Mouse (Mus musculus): Measurements from ENCODE around the gene Ltf. TPM values are rescaled to one million over a fixed set of nuclear protein-coding genes. Genes with fewer than 3 reads are reported as not detected.

Gene Ltf
- total and polyA plus RNA-seq, 3 experiments = 0.11 TPM; not detected in 2

- peak; percentile 76 for DNase-seq (ENCODE audit: low read depth, low spot score)
- Histone ChIP-seq H3K4me3 (ENCODE audit: control insufficient read depth in 1 of 2, insufficient read depth in 1 of 2, low read depth in 2 of 2, low read length in 2 of 2) (peak overlapping the region; percentile 38 to 48; a peak in 2 of 4 replicates), H3K9ac (ENCODE audit: control insufficient read depth, low read depth, low read length, poor library complexity, severe bottlenecking) (peak overlapping the region; percentile 29), H3K4me1 (ENCODE audit: control insufficient read depth in 1 of 2, insufficient read depth in 2 of 2, low read length in 2 of 2) (no peaks in the 10 kb centered on the region), H3K36me3 (ENCODE audit: control insufficient read depth in 1 of 2, insufficient read depth in 2 of 2, low read length in 2 of 2) (no peaks in the 10 kb centered on the region), H3K27me3 (ENCODE audit: control insufficient read depth in 1 of 2, insufficient read depth in 2 of 2, low read length in 2 of 2) (no peaks in the 10 kb centered on the region), H3K79me2 (ENCODE audit: control insufficient read depth, insufficient read depth, low read length, poor library complexity) (no peaks in the 10 kb centered on the region), H3K9me3 (replicated peaks; ENCODE audit: insufficient read depth, low read length) (no peaks in the 10 kb centered on the region), H3K27ac (ENCODE audit: control insufficient read depth, low read depth, low read length) (no peak overlapping the region)
- no peak for TF ChIP-seq ZNF384 (IDR thresholded peaks at IDR 0.05; ENCODE audit: low read depth, low read length)
- peak; percentile 61 for TF ChIP-seq ELF1 (IDR thresholded peaks at IDR 0.05; ENCODE audit: low read depth, low read length)
- TF ChIP-seq SMC3 (IDR thresholded peaks at IDR 0.05; ENCODE audit: low read depth, low read length) = no peak
- no peak for TF ChIP-seq MAX (IDR thresholded peaks at IDR 0.05; ENCODE audit: low read length)
- no peak for TF ChIP-seq RCOR1 (IDR thresholded peaks at IDR 0.05; ENCODE audit: low read depth, low read length)
- no peak for TF ChIP-seq ZMIZ1 (IDR thresholded peaks at IDR 0.05; ENCODE audit: low read depth, low read length)
- TF ChIP-seq ZKSCAN1 (IDR thresholded peaks at IDR 0.05; ENCODE audit: low read depth, low read length) = no peak
- no peak for TF ChIP-seq BHLHE40 (IDR thresholded peaks at IDR 0.05; ENCODE audit: borderline replicate concordance, low read depth, low read length)
- no peak for TF ChIP-seq UBTF (IDR thresholded peaks at IDR 0.05; ENCODE audit: borderline replicate concordance, insufficient read depth, low read depth, low read length)
- TF ChIP-seq CHD2 (IDR thresholded peaks at IDR 0.05; ENCODE audit: low read length) = no peak
- TF ChIP-seq MXI1 (IDR thresholded peaks at IDR 0.05; ENCODE audit: low read depth, low read length) = no peak
- TF ChIP-seq MYB (IDR thresholded peaks at IDR 0.05; ENCODE audit: low read depth, low read length) = peak; percentile 37; the same call in 1 of the 2 replicates
- peak; percentile 91 for TF ChIP-seq HCFC1 (IDR thresholded peaks at IDR 0.05; ENCODE audit: low read depth, low read length)
- no peak for TF ChIP-seq ZC3H11A (IDR thresholded peaks at IDR 0.05; ENCODE audit: low read depth, low read length)
- TF ChIP-seq NELFE (IDR thresholded peaks at IDR 0.05; ENCODE audit: low read depth, low read length) = no peak
- TF ChIP-seq POLR2A (IDR thresholded peaks at IDR 0.05; ENCODE audit: control insufficient read depth in 1 of 2, insufficient read depth in 1 of 2, low read depth in 1 of 2, low read length in 2 of 2, poor library complexity in 1 of 2) = no peak
- TF ChIP-seq CTCF (IDR thresholded peaks at IDR 0.05 in 2 of 3, conservative IDR thresholded peaks at IDR 0.05 in 1 of 3; ENCODE audit: control insufficient read depth in 1 of 3, insufficient read depth in 1 of 3, low read depth in 2 of 3, low read length in 3 of 3, poor library complexity in 1 of 3, severe bottlenecking in 1 of 3) = peak in 1 of 3 experiments; percentile 3; a peak in 1 of 6 replicates
- TF ChIP-seq POLR2AphosphoS2 (IDR thresholded peaks at IDR 0.05; ENCODE audit: low read length) = no peak
Observed at GRCm38 (mm10) chr9:110994716-110995172, 24.3 kb upstream of the Ltf start.

- no peak overlapping the region for H3K9ac ChIP-seq (ENCODE audit: control insufficient read depth, low read depth, low read length, poor library complexity, severe bottlenecking)
- H3K4me3 ChIP-seq (ENCODE audit: control insufficient read depth in 1 of 2, insufficient read depth in 1 of 2, low read depth in 2 of 2, low read length in 2 of 2) = no peak overlapping the region
- no peaks in the 10 kb centered on the region for H3K79me2 ChIP-seq (ENCODE audit: control insufficient read depth, insufficient read depth, low read length, poor library complexity)
- H3K27me3 ChIP-seq (ENCODE audit: control insufficient read depth in 1 of 2, insufficient read depth in 2 of 2, low read length in 2 of 2) = no peaks in the 10 kb centered on the region
- TF ChIP-seq ZNF384 (IDR thresholded peaks at IDR 0.05; ENCODE audit: low read depth, low read length) (no peak), MAX (IDR thresholded peaks at IDR 0.05; ENCODE audit: low read length) (peak; percentile 65), CTCF (IDR thresholded peaks at IDR 0.05 in 2 of 3, conservative IDR thresholded peaks at IDR 0.05 in 1 of 3; ENCODE audit: control insufficient read depth in 1 of 3, insufficient read depth in 1 of 3, low read depth in 2 of 3, low read length in 3 of 3, poor library complexity in 1 of 3, severe bottlenecking in 1 of 3) (peak in 2 of 3 experiments; percentile 96 to 97; a peak in 5 of 6 replicates), HCFC1 (IDR thresholded peaks at IDR 0.05; ENCODE audit: low read depth, low read length) (0 out of 2 replicates have a peak, but pooled peaks have one; percentile 33), ZC3H11A (IDR thresholded peaks at IDR 0.05; ENCODE audit: low read depth, low read length) (peak; percentile 28; the same call in 1 of the 2 replicates), ELF1 (IDR thresholded peaks at IDR 0.05; ENCODE audit: low read depth, low read length) (peak; percentile 89), SMC3 (IDR thresholded peaks at IDR 0.05; ENCODE audit: low read depth, low read length) (peak; percentile 66), MYC (IDR thresholded peaks at IDR 0.05; ENCODE audit: low read depth, low read length) (peak; percentile 92), NELFE (IDR thresholded peaks at IDR 0.05; ENCODE audit: low read depth, low read length) (no peak), RAD21 (IDR thresholded peaks at IDR 0.05; ENCODE audit: low read depth, low read length) (peak; percentile 76), CHD2 (IDR thresholded peaks at IDR 0.05; ENCODE audit: low read length) (no peak)
- H3K36me3 ChIP-seq (ENCODE audit: control insufficient read depth in 1 of 2, insufficient read depth in 2 of 2, low read length in 2 of 2) = no peaks in the 10 kb centered on the region
- H3K27ac ChIP-seq (ENCODE audit: control insufficient read depth, low read depth, low read length) = no peak overlapping the region
- H3K4me1 ChIP-seq (ENCODE audit: control insufficient read depth in 1 of 2, insufficient read depth in 2 of 2, low read length in 2 of 2) = no peaks in the 10 kb centered on the region
- no peaks in the 10 kb centered on the region for H3K9me3 ChIP-seq (replicated peaks; ENCODE audit: insufficient read depth, low read length)
- DNase-seq (ENCODE audit: low read depth, low spot score) = peak; percentile 87
Observed at GRCm38 (mm10) chr9:110997245-110997644, 21.8 kb upstream of the Ltf start.

Data from MEL (cell line).